Mouse (Mus musculus): ENCODE measurements at regions not wholly inside any gene's neighbourhood (a gene's known extent, or its start where the extent isn't known, plus 50 kb on each side); places are given as distances from the start of the nearest gene placed in this dataset.

DNA sequence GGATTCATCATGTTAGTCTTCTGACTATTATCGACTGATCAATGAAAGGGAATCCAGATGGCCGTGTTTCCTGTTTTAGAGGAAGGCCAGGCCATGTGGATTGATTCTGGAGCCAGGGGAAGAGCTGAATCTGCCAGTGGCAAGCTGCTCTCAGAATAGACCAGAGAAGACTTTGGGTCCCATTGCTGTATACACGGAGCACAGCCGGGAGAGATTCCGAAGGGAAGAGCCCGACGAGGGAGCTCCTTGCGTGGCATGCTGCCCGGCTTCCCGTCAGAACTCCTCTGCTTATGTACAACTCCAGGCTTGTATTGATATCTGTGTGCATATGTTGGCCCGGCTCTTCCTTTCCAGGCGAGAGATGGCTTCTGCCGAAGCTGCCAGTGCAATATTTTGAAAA, 252.2 kb upstream of the Trib2 start:
- no peak for DNase-seq (ENCODE audit: low read depth, low spot score)

DNA sequence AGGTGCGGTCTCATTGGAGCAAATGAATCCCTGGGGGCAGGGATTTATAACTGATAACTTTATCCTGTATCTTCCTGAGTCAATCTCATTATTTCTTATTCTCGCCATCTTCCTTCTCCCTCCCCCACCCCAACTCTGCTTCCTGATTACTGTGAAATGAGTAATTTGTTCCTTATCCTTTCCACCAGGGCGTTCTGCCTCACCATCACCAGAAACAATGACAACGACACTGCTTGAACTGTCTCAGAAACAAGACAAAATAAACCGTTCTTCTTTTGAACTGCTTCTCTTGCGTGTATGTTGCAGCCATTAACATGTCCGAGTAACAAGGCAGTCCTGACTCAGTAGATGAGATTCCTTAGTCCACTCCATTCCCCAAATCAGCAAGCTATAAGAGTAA, 246.0 kb upstream of the Trib2 start:
- DNase-seq (ENCODE audit: low read depth, low spot score), result no peak

DNA sequence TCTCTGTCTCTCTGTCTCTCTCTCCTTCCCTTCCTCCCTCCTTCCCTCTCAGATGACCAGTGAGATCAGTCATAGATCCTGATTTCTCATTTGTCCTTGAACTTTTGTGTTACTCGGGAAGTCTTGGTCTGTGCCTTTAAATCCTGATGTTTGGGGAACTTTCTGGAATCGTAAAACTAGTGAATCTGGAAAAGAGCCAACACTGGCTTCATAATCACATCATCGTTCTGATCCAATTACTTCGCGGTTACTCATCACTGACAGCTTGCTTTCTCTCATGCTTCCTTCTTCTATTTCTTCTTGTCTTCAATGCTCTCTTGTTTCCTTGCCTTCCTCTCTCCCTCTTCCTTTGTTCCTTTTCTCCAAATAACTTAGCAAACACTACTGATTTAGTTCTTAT, 243.7 kb upstream of the Trib2 start:
- DNase-seq (ENCODE audit: low read depth, low spot score), result no peak

DNA sequence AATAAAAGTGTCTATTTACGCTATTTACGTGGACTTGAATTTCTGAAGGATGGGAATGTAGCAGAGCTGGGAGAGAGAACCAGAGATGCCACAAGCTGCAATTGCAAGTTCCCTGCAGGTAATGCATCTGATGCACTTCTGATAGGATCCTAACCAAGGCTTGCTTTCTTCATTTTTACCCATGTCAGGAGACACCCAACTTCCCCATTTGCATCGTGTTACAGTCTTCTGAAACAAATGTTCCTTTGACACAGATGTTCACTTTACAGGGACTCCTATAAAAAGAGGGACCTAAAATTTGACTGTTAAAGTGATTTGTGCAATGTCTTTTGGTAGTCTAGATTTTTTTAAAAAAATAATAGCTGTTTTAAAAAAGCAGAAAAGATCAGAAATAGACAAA, 241.5 kb upstream of the Trib2 start:
- no peak for DNase-seq (ENCODE audit: low read depth, low spot score)

DNA sequence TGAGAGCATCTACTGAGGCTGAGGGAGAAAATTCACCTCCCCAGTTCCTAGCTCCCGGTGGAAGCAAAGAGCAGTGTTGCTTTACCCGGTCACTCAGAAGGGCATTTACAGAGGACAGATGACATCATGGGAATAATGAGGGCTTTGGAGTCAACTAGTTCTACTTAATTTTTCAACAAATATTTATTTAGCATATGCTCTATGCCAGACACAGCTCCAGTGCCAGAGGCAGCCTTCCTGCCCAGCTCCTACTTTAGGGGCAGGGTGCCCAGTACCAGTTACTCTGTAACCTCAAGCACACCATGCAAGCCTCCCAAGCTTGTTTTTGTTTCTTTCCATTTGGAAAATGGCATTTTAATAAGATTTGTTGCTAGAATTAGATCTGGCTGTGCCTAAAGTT, 240.1 kb upstream of the Trib2 start:
- no peak for DNase-seq (ENCODE audit: low read depth, low spot score)

DNA sequence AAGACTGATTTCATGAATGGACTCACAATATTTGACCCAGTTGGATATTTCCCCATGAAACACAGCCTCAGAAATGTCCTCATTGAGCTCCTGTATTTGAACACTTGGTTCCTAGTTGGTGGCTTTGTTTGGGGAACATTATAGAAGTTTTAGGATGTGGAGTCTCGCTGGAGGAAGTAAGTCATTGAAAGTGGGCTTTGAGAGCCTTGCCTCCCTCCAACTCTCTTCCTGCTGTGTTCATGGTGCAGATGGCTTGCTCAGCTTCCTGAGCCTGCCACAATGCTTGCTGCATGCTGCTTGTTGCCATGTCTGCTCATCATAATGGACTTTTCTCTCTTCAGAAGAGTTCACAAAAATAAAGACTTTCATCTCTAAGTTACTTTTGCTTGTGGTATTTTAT, 239.5 kb upstream of the Trib2 start:
- DNase-seq (ENCODE audit: low read depth, low spot score), result no peak

DNA sequence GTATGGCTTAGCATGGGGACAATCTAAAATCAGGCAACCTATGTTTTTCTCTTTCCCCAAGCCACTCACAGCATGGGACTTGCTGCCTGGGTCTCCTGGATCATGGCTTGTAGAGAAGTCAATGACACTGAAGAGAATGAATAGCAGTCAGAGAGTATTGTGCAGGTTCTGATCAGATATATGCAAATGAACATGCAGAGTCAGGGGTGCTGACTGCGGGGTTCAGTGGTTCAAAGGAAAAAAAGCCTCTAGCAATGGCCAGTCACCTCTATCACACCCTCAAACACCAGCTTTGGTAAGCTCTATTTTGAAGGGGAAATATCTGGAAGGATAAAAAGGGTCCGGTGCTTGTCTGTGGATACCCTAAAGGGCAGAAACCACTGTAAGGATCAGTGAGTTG, 237.9 kb upstream of the Trib2 start:
- DNase-seq (ENCODE audit: low read depth, low spot score), result no peak

DNA sequence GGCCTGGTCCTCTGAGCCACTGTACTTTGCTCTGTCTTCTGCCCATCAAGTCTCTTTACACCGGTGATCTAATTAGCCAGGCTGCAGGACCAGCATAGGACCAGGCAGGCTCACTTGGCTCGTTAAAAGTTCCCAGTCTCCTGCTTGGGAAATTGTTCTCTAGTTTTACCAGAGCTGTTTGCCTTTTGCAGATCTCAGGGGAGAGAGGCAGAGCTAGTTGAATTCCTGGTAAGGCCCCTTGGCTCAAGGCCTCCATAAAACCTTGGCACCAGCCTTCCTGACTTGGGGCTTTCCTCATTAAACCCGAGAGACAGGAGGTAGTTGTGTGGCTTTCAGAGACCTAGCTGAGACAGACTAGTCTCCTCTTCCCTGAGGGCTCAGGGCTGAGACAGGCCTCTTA, 237.0 kb upstream of the Trib2 start:
- no peak for DNase-seq (ENCODE audit: low read depth, low spot score)

DNA sequence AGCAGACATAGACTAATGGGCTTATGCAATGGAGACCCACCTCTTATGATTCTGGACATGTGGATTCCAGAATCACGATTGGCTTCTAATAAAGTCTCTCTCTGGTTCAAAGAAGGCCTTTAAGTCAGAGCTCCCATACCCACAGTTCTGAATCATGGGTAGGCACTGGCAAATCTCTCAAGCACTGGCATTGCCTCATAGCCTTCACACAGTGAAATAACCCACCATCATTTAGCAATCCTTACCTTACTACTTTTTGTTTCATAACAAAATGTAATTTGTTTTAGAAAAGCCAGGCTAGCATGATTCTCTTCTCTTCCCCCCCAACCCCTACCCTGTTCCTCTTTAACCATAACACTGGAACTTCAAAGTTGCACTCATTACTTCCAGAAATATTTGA, 236.3 kb upstream of the Trib2 start:
- no peak for DNase-seq (ENCODE audit: low read depth, low spot score)

DNA sequence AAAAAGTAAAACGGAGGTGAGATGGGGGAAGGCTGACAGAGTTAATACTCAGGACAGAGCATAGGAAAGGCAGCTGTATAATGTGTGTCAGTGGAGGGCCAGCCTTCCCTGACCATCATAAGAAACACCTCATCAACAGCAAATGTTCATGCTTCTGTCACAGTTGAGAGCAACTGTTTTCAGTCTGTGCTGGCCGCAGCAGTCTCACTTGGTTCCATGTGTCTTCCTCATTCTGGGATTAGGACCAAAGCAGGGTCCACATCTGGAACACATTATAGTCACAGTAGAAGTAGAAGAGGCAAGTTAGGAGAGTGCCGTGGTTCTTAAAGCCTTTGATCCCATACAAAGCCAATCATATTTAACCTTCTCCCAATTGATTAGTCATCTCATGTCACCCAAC, 235.6 kb upstream of the Trib2 start:
- peak; percentile 44 for DNase-seq (ENCODE audit: low read depth, low spot score)

DNA sequence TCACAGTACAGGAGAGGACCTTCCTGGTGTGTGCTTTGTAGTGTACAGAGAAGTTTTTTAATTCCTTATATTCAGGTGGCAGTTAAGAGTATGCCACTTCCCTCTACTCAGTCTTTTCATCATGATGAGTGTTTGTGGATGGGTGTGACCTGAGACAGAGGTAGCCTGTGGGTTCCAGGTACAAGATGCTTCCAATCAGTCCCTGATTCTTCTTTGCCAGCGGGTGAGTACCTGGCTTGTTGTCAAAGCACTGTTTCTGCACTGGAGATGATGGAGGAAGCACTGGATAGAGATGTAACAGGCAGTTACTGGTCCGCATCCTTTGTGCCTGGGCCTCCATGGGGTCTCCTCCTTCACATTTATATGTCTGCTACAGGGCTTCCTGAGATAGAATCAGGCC, 234.7 kb upstream of the Trib2 start:
- no peak for DNase-seq (ENCODE audit: low read depth, low spot score)

DNA sequence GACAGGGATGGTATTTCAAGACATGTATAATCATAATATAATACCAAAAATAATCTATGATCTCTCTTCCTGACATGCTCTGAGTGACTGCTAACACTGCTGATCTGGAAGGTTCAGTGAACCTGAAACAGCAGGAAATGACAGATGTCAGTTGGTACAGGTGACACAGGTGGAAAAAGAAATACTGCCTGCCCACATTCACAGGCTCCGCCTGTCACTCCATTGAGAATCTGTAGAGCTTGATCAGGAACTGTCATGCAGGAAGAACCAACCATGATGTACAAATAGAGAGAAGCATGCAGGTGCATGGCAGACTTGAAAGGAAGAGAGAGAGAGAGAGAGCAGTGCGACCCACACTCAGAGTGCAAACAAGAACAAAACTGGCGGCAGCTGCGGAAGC, 232.8 kb upstream of the Trib2 start:
- DNase-seq (ENCODE audit: low read depth, low spot score), result no peak

DNA sequence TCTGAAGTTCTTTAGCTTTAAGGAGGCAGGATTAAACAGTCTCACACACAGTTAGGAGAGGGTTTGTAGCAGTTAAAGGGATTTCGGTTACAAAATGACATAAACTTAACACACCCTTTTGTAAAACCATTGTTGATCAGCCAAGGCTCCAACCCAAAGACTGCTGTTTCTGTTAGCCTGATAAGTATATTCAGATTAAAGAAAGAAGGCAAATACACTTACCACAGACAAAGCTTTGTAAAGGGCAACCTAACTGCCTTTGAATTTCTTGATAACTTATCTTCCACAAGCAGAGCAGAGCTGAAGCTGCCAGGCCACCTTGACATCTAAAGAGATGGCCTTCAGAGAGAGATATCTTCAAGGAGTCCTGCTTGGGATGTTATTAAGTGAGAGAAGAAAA, 229.9 kb upstream of the Trib2 start:
- no peak for DNase-seq (ENCODE audit: low read depth, low spot score)

DNA sequence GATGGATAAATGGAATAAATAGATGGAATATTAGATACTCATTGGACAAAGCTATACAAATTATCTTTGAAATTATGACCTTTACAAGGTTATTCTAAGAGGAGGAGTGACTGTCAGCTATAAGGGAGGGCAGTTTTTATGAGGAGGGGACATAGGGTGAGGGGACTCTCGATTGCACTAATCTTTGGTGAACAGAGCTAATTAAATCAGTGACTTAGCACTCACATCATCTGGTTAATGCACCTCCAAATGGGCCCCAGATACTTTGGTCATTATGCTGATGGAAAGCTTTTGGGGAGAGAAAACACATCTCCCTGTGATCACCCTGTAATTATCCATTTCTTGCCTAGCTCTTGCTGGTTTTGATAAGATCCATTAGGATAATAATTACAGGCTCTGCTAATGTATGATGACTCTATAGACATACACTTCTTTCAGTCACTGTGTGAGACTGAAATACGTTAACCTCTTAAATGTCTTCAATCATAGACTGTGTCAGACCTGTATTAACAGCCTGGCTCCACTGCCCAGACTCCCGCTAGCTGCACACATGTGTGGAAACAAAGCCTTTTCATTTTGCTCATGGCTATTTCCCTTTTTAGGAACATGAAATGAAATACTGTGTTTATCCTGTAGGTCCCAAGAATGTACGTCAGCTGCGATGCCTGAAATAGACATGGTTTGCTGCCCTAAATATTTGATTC, 229.2 kb upstream of the Trib2 start:
- DNase-seq (ENCODE audit: low read depth, low spot score), result no peak

DNA sequence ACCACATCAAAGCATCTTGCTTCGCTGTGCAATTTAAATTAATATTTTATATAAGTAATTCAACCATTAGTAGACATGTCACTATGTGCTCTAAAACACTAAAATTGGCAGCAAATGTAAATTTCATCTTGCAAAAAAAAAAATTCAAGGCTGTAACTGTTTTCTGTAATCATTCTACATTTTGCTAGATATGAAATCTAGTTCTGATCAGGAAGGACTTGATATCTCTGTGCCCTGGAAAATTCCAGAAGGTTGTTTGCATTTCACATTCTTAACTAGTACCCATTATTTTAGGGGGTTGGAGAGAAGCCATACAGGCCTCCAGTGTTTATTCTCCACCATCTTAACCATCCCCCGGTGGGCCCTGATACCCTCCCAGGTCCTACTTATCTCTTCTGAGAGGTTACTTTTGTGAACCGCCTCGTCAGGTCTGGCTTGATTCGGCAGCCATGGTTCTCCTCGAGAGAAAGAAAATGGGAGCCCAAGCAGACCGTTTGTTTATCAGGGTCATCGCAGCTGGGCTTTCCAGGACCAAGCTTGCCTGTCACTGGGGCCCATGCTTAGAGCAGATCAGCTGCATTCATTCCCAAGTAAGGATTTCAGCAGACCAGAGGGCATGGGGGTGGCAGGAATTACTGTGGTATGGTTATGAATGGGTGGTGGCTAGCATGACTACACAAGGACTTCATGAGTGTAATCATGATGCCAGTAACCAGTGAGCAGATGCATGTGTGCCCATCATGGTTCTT, 226.9 kb upstream of the Trib2 start:
- DNase-seq (ENCODE audit: low read depth, low spot score), result no peak

DNA sequence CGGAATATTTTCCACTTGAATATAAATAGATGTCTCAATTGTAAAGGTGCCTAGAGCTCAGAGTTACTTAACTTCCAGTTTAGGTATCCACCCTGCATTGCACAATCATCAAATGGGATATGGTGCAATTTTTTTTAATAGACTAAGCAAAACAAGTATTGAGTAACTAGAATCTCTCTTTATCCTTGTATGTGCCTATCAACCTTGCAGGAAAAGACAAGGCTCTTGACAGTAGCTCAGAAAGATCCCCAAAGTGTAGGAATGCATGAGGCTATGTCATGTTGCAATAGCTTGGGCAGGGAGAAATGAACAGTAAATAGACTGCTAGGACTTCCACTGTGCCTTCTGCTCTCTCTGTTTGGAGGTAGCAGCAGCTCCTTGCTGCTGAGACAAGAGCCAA, 225.6 kb upstream of the Trib2 start:
- DNase-seq (ENCODE audit: low read depth, low spot score), result no peak

DNA sequence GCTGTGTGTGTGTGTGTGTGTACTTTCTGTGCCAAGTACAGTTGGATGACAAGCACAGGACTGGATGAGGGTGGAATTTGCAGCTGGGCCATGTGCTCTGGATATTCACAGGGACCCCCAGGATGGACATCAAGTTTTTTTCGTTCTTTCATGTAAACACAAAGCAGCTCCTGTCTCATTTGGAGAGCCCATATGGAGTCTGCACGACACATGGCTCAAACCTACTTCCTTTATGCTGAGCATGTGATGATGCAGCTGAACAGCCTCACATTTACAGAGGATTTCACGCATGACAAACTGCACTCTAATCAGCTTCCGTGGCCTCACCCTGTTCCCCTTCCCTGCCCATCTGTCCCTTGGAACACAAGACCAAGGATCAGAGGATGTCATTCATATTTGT, 224.4 kb upstream of the Trib2 start:
- DNase-seq (ENCODE audit: low read depth, low spot score), result peak; percentile 10

DNA sequence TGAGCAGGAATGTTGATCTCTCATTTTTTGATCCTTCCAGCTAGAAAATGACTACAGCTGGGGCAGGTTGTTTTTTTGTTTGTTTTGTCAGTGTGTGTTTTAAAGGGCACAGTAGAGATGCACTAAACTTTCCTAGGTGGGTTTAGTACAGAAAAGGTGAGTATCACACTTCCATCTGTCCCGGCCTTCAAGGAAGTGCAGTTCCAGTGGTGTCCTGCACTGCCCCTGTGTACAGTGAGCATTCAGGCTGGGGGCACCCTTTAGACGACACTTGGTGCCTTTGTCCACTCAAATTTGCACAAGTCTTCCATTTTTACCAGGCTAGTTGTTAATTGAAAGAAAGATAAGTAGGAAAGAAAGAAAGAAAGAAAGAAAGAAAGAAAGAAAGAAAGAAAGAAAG, 218.8 kb upstream of the Trib2 start:
- DNase-seq (ENCODE audit: low read depth, low spot score), result no peak

DNA sequence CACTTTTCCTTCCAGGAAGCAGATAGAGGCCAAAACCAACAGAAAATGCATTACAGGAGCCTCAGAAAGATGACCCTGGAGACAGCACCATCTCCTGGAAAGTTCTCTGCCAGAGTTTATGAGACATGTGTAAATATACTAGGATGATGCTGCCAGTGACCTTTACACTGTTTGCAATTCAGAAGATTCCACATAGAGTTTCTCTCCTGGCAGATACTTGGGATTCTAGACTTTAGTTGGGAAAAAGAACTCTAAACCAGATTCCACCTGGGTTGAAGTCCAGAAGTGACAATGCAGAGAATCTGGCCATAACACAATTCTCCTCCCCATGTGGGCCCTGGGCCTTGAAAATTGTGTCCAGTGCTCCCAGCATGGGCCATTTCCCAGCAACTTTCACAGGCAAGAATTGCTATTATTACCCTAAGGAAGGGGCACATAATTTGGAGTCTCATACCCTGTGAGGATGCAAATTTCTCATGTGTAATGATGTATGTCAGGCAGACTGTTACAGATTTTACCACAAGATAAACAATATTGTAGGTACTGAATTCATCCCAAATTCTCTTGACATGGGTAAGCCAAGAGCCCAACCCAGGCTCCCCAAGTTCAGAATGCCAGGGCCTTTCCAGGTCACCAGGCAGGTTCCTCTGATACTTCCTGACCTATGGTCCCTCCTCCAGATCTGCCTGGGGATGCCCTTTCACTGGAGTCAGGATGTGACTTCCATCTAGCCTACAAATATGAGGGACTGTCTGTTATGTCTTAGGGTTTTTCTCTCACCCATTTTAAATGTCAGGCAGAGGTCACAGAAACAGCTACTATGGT, 218.2 kb upstream of the Trib2 start:
- no peak for DNase-seq (ENCODE audit: low read depth, low spot score)

DNA sequence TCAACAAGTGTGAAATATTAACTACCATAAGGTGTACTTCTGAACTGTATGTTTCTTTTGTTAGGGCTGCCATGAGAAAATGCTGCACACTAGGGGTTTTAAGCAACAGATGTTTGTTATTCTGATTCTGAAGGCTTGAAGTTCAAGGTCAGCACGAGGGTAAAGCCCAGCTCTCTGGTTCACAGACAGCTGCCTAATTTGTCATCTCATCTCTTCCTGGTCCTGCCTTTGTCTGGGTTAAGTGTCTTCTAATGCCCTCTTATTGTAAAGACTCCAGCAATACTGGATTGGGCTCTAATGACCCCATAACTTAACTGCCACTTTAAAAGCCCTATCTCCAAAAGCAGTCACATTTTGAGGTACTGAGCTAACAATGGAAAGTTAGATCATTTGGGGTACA, 209.9 kb upstream of the Trib2 start:
- no peak for DNase-seq (ENCODE audit: low read depth, low spot score)

DNA sequence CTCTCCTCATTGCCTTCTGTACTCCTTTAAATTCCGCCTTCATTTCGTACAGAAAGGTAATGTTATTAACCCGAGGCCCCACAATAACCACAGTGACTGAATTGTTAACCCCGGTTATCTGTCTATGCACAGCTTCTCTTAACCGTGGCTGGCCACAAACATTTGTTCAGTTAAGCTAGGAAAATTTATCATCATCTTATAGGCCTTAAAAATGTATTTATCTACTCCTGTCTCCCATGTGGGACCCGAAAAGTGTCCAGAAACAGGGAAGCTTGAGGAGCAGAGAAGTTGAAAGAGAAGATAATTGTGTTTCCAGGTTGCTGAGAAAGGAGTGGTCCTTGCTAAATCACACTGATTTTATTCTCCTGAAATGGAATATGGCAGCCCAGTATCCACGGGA, 206.6 kb upstream of the Trib2 start:
- no peak for DNase-seq (ENCODE audit: low read depth, low spot score)

DNA sequence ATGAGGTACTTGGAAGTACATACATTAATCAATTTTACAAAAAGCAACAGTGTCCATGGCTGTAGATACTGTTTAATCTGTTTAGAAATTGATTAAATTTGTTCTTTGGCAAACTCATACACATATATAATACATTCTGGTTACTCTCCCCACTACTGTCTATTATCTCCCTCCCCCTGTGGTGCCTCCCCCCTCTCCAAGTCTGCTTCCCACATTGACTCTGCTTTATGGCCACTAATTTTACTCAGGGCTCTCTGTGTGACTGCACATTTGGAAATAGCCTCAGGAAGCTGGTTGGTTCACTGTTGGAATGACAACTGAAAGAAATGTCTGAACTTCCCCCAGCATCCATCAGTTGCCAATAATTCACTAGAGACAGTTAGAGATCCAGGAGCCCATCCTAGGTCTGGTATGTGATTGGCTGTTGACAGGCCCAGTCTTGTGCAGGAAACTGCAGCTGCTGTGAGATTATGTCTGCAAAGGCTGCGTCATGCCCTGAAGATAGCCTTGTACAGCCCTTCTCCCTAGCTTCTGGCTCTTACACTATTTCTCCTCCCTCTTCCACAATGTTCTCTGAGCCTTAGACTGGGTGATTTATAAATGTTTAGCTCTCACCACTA, 204.6 kb upstream of the Trib2 start:
- peak; percentile 56 for DNase-seq (ENCODE audit: low read depth, low spot score)
